Mouse (Mus musculus): ENCODE results near the gene Gm20683. TPM values are rescaled to one million over a fixed set of nuclear protein-coding genes. Genes with fewer than 3 reads are reported as not detected.
A peak's percentile ranks its signal among the peaks of the same experiment; 100 is the strongest.
"Not testable (repeated sequence)": the region's sequence is repeated elsewhere in the genome, so short reads cannot be mapped to it uniquely, and the experiment has no call there.

Gene Gm20683
- polyA plus RNA-seq, 1 experiment from 2014 or later, result 1.6 TPM

DNA sequence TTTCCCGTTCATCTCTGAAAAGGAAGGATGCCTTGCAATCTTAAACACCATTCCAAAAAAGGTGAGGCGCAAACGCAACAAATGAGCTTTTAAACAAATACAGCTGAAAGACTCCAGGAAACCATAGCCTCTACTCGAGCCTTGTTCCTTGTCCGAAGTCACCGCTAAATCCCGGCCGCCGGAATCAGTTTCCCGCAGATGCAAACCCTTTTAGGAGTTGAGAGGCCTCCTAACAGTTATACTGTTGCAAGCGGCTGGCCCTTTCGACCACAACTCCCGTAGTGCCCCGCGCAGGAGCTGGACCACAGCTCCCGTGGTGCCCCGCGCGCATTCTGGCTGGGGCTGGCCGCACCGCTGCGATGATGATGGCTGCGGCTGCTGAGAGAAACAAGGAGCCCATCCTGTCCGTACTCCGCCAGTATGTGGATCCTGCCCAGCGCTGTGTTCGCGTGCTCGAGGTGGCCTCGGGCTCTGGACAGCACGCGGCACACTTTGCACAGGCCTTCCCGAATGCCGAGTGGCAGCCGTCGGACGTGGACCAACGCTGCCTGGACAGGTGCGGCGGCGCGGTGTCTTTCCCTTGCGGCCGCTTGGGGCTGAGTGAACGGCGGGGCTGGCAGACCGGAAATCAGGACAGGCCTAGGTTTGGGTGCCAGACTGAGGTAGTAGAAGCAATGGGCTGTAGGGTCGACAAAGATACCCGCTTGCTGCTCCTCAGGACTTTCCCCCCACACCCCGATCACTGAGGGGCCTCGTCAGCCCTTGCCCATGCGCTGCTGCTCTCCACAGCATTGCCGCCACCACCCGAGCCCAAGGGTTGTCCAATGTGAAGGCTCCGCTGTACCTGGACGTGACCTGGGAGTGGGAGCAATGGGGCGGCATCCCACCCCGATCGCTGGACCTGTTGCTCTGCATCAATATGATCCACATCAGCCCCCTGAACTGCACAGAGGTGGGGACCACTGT, 33.9 kb upstream of the Gm20683 start:
- WGBS, result under 1% methylated on average over 59 of the region's 59 CpGs
- Histone ChIP-seq H3K27me3 (replicated peaks; ENCODE audit: control insufficient read depth, insufficient read depth, low read length) (no peaks in the 10 kb centered on the region), H3K4me2 (ENCODE audit: low read length) (peak overlapping the region; percentile 88), H3K9ac (ENCODE audit: low read length) (peak overlapping the region; percentile 59), H3K27ac (ENCODE audit: low read depth) (peak overlapping the region; percentile 92), H3K36me3 (ENCODE audit: control insufficient read depth, insufficient read depth, low read length) (peaks cover 17% of the 10 kb centered on the region), H3K9me3 (ENCODE audit: control insufficient read depth, low read length) (no peaks in the 10 kb centered on the region), H3K4me1 (replicated peaks; ENCODE audit: control insufficient read depth, insufficient read depth, low read length) (peaks cover 18% of the 10 kb centered on the region), H3K4me3 (ENCODE audit: low read depth, low read length) (peak overlapping the region; percentile 90)
- DNase-seq (ENCODE audit: low spot score) (peak; percentile 94), ATAC-seq (replicated peaks; ENCODE audit: low FRiP score, low TSS enrichment, low read depth) (peak; percentile 88)

GRCm38 (mm10) chr17:25874721-25875170, 33.2 kb upstream of the Gm20683 start, which contains the start of gene Mettl26:
TSS of gene Mettl26 (plus strand) at chr17:25875074.
- Histone ChIP-seq H3K4me3 (ENCODE audit: low read depth, low read length) (peak within 1 kb of the TSS; percentile 90), H3K9ac (ENCODE audit: low read length) (peak within 1 kb of the TSS; percentile 59), H3K36me3 (ENCODE audit: control insufficient read depth, insufficient read depth, low read length) (peaks cover 16% of the 10 kb centered on the region), H3K27ac (ENCODE audit: low read depth) (peak within 1 kb of the TSS; percentile 92), H3K4me2 (ENCODE audit: low read length) (peak within 1 kb of the TSS; percentile 88), H3K4me1 (replicated peaks; ENCODE audit: control insufficient read depth, insufficient read depth, low read length) (peaks cover 18% of the 10 kb centered on the region), H3K9me3 (ENCODE audit: control insufficient read depth, low read length) (no peaks in the 10 kb centered on the region), H3K27me3 (replicated peaks; ENCODE audit: control insufficient read depth, insufficient read depth, low read length) (no peaks in the 10 kb centered on the region)
- WGBS, result under 1% methylated on average over 25 of the region's 25 CpGs
- ATAC-seq (replicated peaks; ENCODE audit: low FRiP score, low TSS enrichment, low read depth), result peak; percentile 72
- DNase-seq (ENCODE audit: low spot score), result peak; percentile 100

- peaks cover 14% of the 10 kb centered on the region for H3K36me3 ChIP-seq (ENCODE audit: control insufficient read depth, insufficient read depth, low read length)
- no peak for DNase-seq (ENCODE audit: low spot score)
- 6% methylated on average over 14 of the region's 14 CpGs for WGBS
- H3K4me1 ChIP-seq (replicated peaks; ENCODE audit: control insufficient read depth, insufficient read depth, low read length), result peaks cover 18% of the 10 kb centered on the region
- no peak; the same call in 1 of the 2 replicates for ATAC-seq (replicated peaks; ENCODE audit: low FRiP score, low TSS enrichment, low read depth)
- peak overlapping the region; percentile 90 for H3K4me3 ChIP-seq (ENCODE audit: low read depth, low read length)
- peak overlapping the region; percentile 88 for H3K4me2 ChIP-seq (ENCODE audit: low read length)
- no peaks in the 10 kb centered on the region for H3K9me3 ChIP-seq (ENCODE audit: control insufficient read depth, low read length)
- peak overlapping the region; percentile 92 for H3K27ac ChIP-seq (ENCODE audit: low read depth)
- peak overlapping the region; percentile 50 for H3K9ac ChIP-seq (ENCODE audit: low read length)
- H3K27me3 ChIP-seq (replicated peaks; ENCODE audit: control insufficient read depth, insufficient read depth, low read length), result no peaks in the 10 kb centered on the region
Measured at GRCm38 (mm10) chr17:25874148-25874720, 32.7 kb upstream of the Gm20683 start.

GRCm38 (mm10) chr17:25873405-25874147, 32.0 kb upstream of the Gm20683 start:
- DNase-seq (ENCODE audit: low spot score) (no peak), ATAC-seq (replicated peaks; ENCODE audit: low FRiP score, low TSS enrichment, low read depth) (no peak)
- peak overlapping the region; percentile 88 for H3K4me2 ChIP-seq (ENCODE audit: low read length)
- no peaks in the 10 kb centered on the region for H3K27me3 ChIP-seq (replicated peaks; ENCODE audit: control insufficient read depth, insufficient read depth, low read length)
- WGBS, result 67% methylated on average over 11 of the region's 11 CpGs
- no peaks in the 10 kb centered on the region for H3K9me3 ChIP-seq (ENCODE audit: control insufficient read depth, low read length)
- peaks cover 18% of the 10 kb centered on the region for H3K4me1 ChIP-seq (replicated peaks; ENCODE audit: control insufficient read depth, insufficient read depth, low read length)
- H3K9ac ChIP-seq (ENCODE audit: low read length), result no peak overlapping the region
- H3K27ac ChIP-seq (ENCODE audit: low read depth), result no peak overlapping the region
- no peak overlapping the region for H3K4me3 ChIP-seq (ENCODE audit: low read depth, low read length)
- peaks cover 11% of the 10 kb centered on the region for H3K36me3 ChIP-seq (ENCODE audit: control insufficient read depth, insufficient read depth, low read length)

- no peak overlapping the region for H3K9ac ChIP-seq (ENCODE audit: low read length)
- DNase-seq (ENCODE audit: low spot score) (no peak), ATAC-seq (replicated peaks; ENCODE audit: low FRiP score, low TSS enrichment, low read depth) (no peak)
- H3K4me3 ChIP-seq (ENCODE audit: low read depth, low read length), result no peak overlapping the region
- H3K36me3 ChIP-seq (ENCODE audit: control insufficient read depth, insufficient read depth, low read length), result peaks cover 2% of the 10 kb centered on the region
- H3K9me3 ChIP-seq (ENCODE audit: control insufficient read depth, low read length), result no peaks in the 10 kb centered on the region
- no peak overlapping the region for H3K27ac ChIP-seq (ENCODE audit: low read depth)
- no peak overlapping the region for H3K4me2 ChIP-seq (ENCODE audit: low read length)
- peaks cover 22% of the 10 kb centered on the region for H3K4me1 ChIP-seq (replicated peaks; ENCODE audit: control insufficient read depth, insufficient read depth, low read length)
- H3K27me3 ChIP-seq (replicated peaks; ENCODE audit: control insufficient read depth, insufficient read depth, low read length), result no peaks in the 10 kb centered on the region
- WGBS, result 76% methylated on average over 3 of the region's 3 CpGs
Measured at GRCm38 (mm10) chr17:25872676-25873075, 31.1 kb upstream of the Gm20683 start.

- not testable (repeated sequence) for H3K4me3 ChIP-seq (ENCODE audit: low read depth, low read length); ATAC-seq (replicated peaks; ENCODE audit: low FRiP score, low TSS enrichment, low read depth)
Measured at GRCm38 (mm10) chr17:25871566-25871965, 30.0 kb upstream of the Gm20683 start.

DNA sequence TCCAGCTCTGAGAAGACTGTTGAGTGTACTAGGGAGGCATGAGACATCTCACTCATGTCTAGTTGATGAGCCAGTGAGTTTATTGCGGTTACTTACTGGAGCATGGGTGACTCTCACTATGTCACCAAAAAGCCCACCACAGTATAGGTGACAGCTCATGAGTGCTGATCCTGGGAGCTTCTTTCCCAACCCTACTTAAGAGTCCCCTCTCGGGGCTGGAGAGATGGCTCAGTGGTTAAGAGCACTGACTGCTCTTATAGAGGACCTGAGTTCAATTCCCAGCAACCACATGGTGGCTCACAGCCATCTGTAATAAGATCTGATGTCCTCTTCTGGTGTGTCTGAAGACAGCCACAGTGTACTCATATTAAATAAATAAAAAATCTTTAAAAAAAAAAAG, 28.4 kb upstream of the Gm20683 start:
- Histone ChIP-seq H3K4me1 (replicated peaks; ENCODE audit: control insufficient read depth, insufficient read depth, low read length) (peaks cover 12% of the 10 kb centered on the region; the same call in 1 of the 2 replicates), H3K4me3 (ENCODE audit: low read depth, low read length) (no peak overlapping the region), H3K9me3 (ENCODE audit: control insufficient read depth, low read length) (no peaks in the 10 kb centered on the region), H3K4me2 (ENCODE audit: low read length) (no peak overlapping the region), H3K9ac (ENCODE audit: low read length) (no peak overlapping the region), H3K27ac (ENCODE audit: low read depth) (no peak overlapping the region), H3K36me3 (ENCODE audit: control insufficient read depth, insufficient read depth, low read length) (no peaks in the 10 kb centered on the region), H3K27me3 (replicated peaks; ENCODE audit: control insufficient read depth, insufficient read depth, low read length) (no peaks in the 10 kb centered on the region)
- ATAC-seq (replicated peaks; ENCODE audit: low FRiP score, low TSS enrichment, low read depth), result no peak
- 88% methylated on average over 2 of the region's 2 CpGs for WGBS
- no peak for DNase-seq (ENCODE audit: low spot score)

More at GRCm38 (mm10) chr17:25871566-25871965, 30.0 kb upstream of the Gm20683 start:
- H3K4me1 ChIP-seq (replicated peaks; ENCODE audit: control insufficient read depth, insufficient read depth, low read length), result peaks cover 20% of the 10 kb centered on the region
- DNase-seq (ENCODE audit: low spot score); H3K27me3 ChIP-seq (replicated peaks; ENCODE audit: control insufficient read depth, insufficient read depth, low read length); H3K9ac ChIP-seq (ENCODE audit: low read length); H3K4me2 ChIP-seq (ENCODE audit: low read length); H3K9me3 ChIP-seq (ENCODE audit: control insufficient read depth, low read length); H3K27ac ChIP-seq (ENCODE audit: low read depth); H3K36me3 ChIP-seq (ENCODE audit: control insufficient read depth, insufficient read depth, low read length): not testable (repeated sequence)

DNA sequence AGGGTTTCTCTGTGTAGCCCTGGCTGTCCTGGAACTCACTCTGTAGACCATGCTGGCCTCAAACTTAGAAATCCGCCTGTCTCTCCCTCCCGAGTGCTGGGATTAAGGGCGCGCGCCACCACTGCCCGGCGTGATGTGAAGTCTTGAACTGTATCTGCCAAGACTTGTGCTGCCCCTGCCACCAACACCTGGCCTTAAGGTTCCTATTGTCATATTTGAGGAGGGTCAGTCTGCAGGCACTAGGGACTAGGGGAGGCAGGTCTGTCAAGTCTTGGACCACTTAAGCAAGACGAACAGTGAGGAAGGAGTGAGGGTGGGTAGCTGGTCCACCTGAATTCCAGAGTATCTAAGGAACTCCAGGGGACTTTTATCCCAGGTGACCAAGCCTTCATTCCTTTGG, 27.9 kb upstream of the Gm20683 start:
- 89% methylated on average over 8 of the region's 8 CpGs for WGBS
- Histone ChIP-seq H3K9ac (ENCODE audit: low read length) (no peak overlapping the region), H3K27ac (ENCODE audit: low read depth) (no peak overlapping the region), H3K9me3 (ENCODE audit: control insufficient read depth, low read length) (no peaks in the 10 kb centered on the region), H3K4me1 (replicated peaks; ENCODE audit: control insufficient read depth, insufficient read depth, low read length) (peaks cover 12% of the 10 kb centered on the region; the same call in 1 of the 2 replicates), H3K27me3 (replicated peaks; ENCODE audit: control insufficient read depth, insufficient read depth, low read length) (no peaks in the 10 kb centered on the region), H3K4me2 (ENCODE audit: low read length) (no peak overlapping the region), H3K4me3 (ENCODE audit: low read depth, low read length) (no peak overlapping the region), H3K36me3 (ENCODE audit: control insufficient read depth, insufficient read depth, low read length) (no peaks in the 10 kb centered on the region)
- DNase-seq (ENCODE audit: low spot score), result no peak
- ATAC-seq (replicated peaks; ENCODE audit: low FRiP score, low TSS enrichment, low read depth), result no peak

Measured in intestine, embryonic 14.5 days (tissue).